9 mouse cellular contexts compared by ENCODE assay signal in the genomic region with DNA sequence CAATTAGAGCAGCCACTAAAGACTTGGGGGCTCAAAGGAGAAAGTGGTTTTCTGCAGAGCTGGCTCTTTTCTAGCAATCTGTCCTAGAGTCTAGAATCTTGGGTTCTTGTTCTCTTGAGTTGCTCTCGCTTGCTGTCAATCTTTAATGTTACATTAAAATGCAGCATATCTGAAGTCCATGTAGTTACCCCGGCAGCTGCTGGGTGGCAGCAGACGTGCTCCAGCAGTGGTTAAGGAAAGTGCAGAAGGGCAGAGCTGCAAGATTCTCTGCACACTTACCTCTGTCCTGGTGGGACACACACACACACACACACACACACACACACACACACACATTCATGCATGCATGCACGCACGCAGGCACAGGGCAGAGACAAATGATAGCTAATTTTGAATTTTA.
DNase-seq lines count a peak whose midpoint lies in the region; ATAC-seq lines count a peak whose summit lies in the region.
"Had no signal": no experiment of that assay in that cellular context is flagged by ENCODE, and none has a peak within 500 bp of the region (broad histone marks: within the 10 kb centered on the region; RNA-seq: fewer than 3 reads in every experiment).

No protein-coding gene starts in this region.

- whole genome bisulfite sequencing in hindbrain, embryonic 13.5 days, result 63% methylated on average over 5 of the region's 5 CpGs
- 63% methylated on average over 5 of the region's 5 CpGs for WGBS in hindbrain, embryonic 12.5 days
- WGBS in forebrain, embryonic 16.5 days, result 50% methylated on average over 5 of the region's 5 CpGs

- H3K4me1 ChIP-seq in hindbrain, embryonic 13.5 days (replicated peaks), result 0 out of 2 replicates have a peak, but pooled peaks cover 4% of the 10 kb centered on the region
- H3K4me1 ChIP-seq in hindbrain, embryonic 12.5 days, result no peaks in the 10 kb centered on the region
- H3K4me1 ChIP-seq in forebrain, embryonic 16.5 days (replicated peaks; ENCODE audit: control insufficient read depth, insufficient read depth, low read length), result 0 out of 2 replicates have a peak, but pooled peaks cover 4% of the 10 kb centered on the region

- H3K27ac ChIP-seq in hindbrain, embryonic 13.5 days, result no peak overlapping the region
- H3K27ac ChIP-seq in hindbrain, embryonic 12.5 days, result no peak overlapping the region
- H3K27ac ChIP-seq in forebrain, embryonic 16.5 days (ENCODE audit: low read length), result no peak overlapping the region
- H3K27ac ChIP-seq: neural tube, embryonic 13.5 days had no signal

- no peaks in the 10 kb centered on the region for H3K9me3 ChIP-seq in hindbrain, embryonic 13.5 days
- H3K9me3 ChIP-seq in hindbrain, embryonic 12.5 days (replicated peaks), result no peaks in the 10 kb centered on the region
- no peaks in the 10 kb centered on the region for H3K9me3 ChIP-seq in forebrain, embryonic 16.5 days (ENCODE audit: control insufficient read depth, low read length)
- H3K9me3 ChIP-seq: neural tube, embryonic 13.5 days had no signal

- DNase-seq in 3T3-L1 (ENCODE audit: low read depth, low spot score) (peak; percentile 59), NIH3T3 (ENCODE audit: low read depth) (peak; percentile 59)
- DNase-seq in left cerebral cortex, postnatal 4 days, result peak; percentile 28
- DNase-seq in cerebellum, adult 9-11 months, result no peak

- no peak overlapping the region for H3K9ac ChIP-seq in hindbrain, embryonic 13.5 days
- no peak overlapping the region for H3K9ac ChIP-seq in hindbrain, embryonic 12.5 days
- no peak overlapping the region for H3K9ac ChIP-seq in forebrain, embryonic 16.5 days (replicated peaks; ENCODE audit: low read depth, low read length)
- H3K9ac ChIP-seq: neural tube, embryonic 13.5 days had no signal

- no peaks in the 10 kb centered on the region for H3K36me3 ChIP-seq in hindbrain, embryonic 13.5 days
- no peaks in the 10 kb centered on the region for H3K36me3 ChIP-seq in hindbrain, embryonic 12.5 days
- no peaks in the 10 kb centered on the region for H3K36me3 ChIP-seq in forebrain, embryonic 16.5 days (ENCODE audit: control insufficient read depth, insufficient read depth)
- H3K36me3 ChIP-seq: neural tube, embryonic 13.5 days had no signal

- H3K4me2 ChIP-seq in hindbrain, embryonic 13.5 days, result no peak overlapping the region
- H3K4me2 ChIP-seq in hindbrain, embryonic 12.5 days (replicated peaks), result no peak overlapping the region
- no peak overlapping the region for H3K4me2 ChIP-seq in forebrain, embryonic 16.5 days (ENCODE audit: low read length)
- H3K4me2 ChIP-seq: neural tube, embryonic 13.5 days had no signal

- 0 out of 2 replicates have a peak, but pooled peaks have one; percentile 58 for ATAC-seq in hindbrain, embryonic 13.5 days (ENCODE audit: low FRiP score)
- ATAC-seq in hindbrain, embryonic 12.5 days (ENCODE audit: low FRiP score), result no peak
- no peak for ATAC-seq in megakaryocyte-erythroid progenitor cell, adult 5-6 weeks (replicated peaks; ENCODE audit: low FRiP score, low TSS enrichment, poor library complexity, severe bottlenecking)
- no peak for ATAC-seq in forebrain, embryonic 16.5 days

- no peaks in the 10 kb centered on the region for H3K27me3 ChIP-seq in hindbrain, embryonic 13.5 days
- H3K27me3 ChIP-seq in hindbrain, embryonic 12.5 days, result no peaks in the 10 kb centered on the region
- no peaks in the 10 kb centered on the region for H3K27me3 ChIP-seq in forebrain, embryonic 16.5 days (replicated peaks; ENCODE audit: control insufficient read depth, insufficient read depth, low read length)
- H3K27me3 ChIP-seq: neural tube, embryonic 13.5 days had no signal

- intact Hi-C loops in left cerebral cortex, postnatal 4 days (cut with DNase I), result loop anchor here (5.0 kb wide), 1 partner anchor 588 kb away; no protein-coding TSS in a partner anchor

- H3K4me3 ChIP-seq in hindbrain, embryonic 13.5 days, result no peak overlapping the region
- no peak overlapping the region for H3K4me3 ChIP-seq in hindbrain, embryonic 12.5 days
- no peak overlapping the region for H3K4me3 ChIP-seq in forebrain, embryonic 16.5 days (replicated peaks; ENCODE audit: low read length)
- H3K4me3 ChIP-seq: neural tube, embryonic 13.5 days had no signal
